Mouse (Mus musculus) olfactory bulb, adult 2 months (tissue): Measurements from ENCODE around the gene Calcoco2.

Source experiments
- CTCF ChIP-seq: fragments of 200-500 bp; IDR thresholded peaks from 2 replicates; pipeline ENCODE4 v1.5.1; 2012; ENCODE audit warnings: low read depth, mild to moderate bottlenecking, low read length, moderate library complexity; ENCODE audit not compliant: insufficient read depth
- POLR2A ChIP-seq: fragments of 200-500 bp; IDR thresholded peaks from 2 replicates; pipeline ENCODE4 v1.6.1; 2012; ENCODE audit warnings: mild to moderate bottlenecking, low read depth, low read length, moderate library complexity; ENCODE audit not compliant: insufficient read depth

DNA sequence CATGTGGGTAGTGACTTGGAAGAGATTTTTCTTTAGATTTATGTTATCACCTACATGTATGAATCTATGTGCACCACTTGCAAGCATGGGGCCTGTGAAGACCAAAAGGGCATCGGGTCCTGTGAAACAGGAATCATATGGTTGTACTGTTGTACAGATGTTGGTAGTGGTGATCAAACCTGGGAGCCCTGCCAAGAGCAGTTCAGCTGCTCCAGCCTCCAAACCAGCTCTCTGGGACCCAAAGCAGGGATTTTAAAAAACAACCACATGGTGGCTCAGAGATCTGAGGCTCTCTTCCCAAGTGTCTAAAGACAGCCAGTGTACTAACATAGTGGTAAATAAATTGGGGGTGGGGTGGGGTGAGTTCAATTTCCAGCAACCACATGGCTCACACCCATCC is 3.4 kb downstream of the Calcoco2 start:
- TF ChIP-seq CTCF (no peak), POLR2A (no peak)
